Mouse (Mus musculus) midbrain, postnatal 0 days (tissue): Measurements from ENCODE around the gene Enpp3. TPM values are rescaled to one million over a fixed set of nuclear protein-coding genes. Genes with fewer than 3 reads are reported as not detected.
A peak's percentile ranks its signal among the peaks of the same experiment; 100 is the strongest.

Experiments used
- ATAC-seq: fragments of 200-750 bp; cut with Nextera tagmentation; 2 replicates; pipeline ENCODE4 v1.8.0; 2017; ENCODE audit warnings: moderate number of reproducible peaks, mild to moderate bottlenecking, moderate TSS enrichment, moderate library complexity; ENCODE audit not compliant: low FRiP score
- DNase-seq: peaks from one replicate; pipeline ENCODE4 v3.0.0-alpha.2; 2015; ENCODE audit warnings: low spot score
- H3K27ac ChIP-seq: fragments of 300-500 bp; sonication (generic); 2 replicates; pipeline ENCODE4 v1.5.1; 2014; ENCODE audit warnings: low read depth, mild to moderate bottlenecking, low read length, mixed read lengths
- H3K27me3 ChIP-seq: fragments of 300-500 bp; sonication (generic); 2 replicates; pipeline ENCODE4 v1.6.1; 2014; ENCODE audit warnings: low read length, control low read depth, mixed read lengths; ENCODE audit not compliant: insufficient read depth
- H3K36me3 ChIP-seq: fragments of 300-500 bp; sonication (generic); 2 replicates; pipeline ENCODE4 v1.6.1; 2014; ENCODE audit warnings: low read length, control low read depth, mixed read lengths; ENCODE audit not compliant: insufficient read depth
- H3K4me1 ChIP-seq: fragments of 300-500 bp; sonication (generic); 2 replicates; pipeline ENCODE4 v1.6.1; 2014; ENCODE audit warnings: mild to moderate bottlenecking, control low read depth, antibody characterized with exemption, low read length, mixed read lengths; ENCODE audit not compliant: insufficient read depth
- H3K4me2 ChIP-seq: fragments of 300-500 bp; sonication (generic); 2 replicates; pipeline ENCODE4 v1.6.1; 2014; ENCODE audit warnings: low read depth, mild to moderate bottlenecking, low read length, mixed read lengths; ENCODE audit not compliant: poor library complexity, severe bottlenecking
- H3K4me3 ChIP-seq: fragments of 300-500 bp; sonication (generic); 2 replicates; pipeline ENCODE4 v1.5.1; 2014; ENCODE audit warnings: low read depth, mild to moderate bottlenecking, low read length, moderate library complexity
- H3K9ac ChIP-seq: fragments of 300-500 bp; sonication (generic); replicated peaks from 2 replicates; pipeline ENCODE4 v1.6.1; 2014; ENCODE audit warnings: mild to moderate bottlenecking, low read length, moderate library complexity, mixed read lengths; ENCODE audit not compliant: poor library complexity, severe bottlenecking
- H3K9me3 ChIP-seq: fragments of 300-500 bp; sonication (generic); 2 replicates; pipeline ENCODE4 v1.6.1; 2016; ENCODE audit warnings: low read length, control low read depth
- CTCF ChIP-seq: IDR thresholded peaks from 2 replicates; pipeline ENCODE4 v1.5.1; 2016; ENCODE audit warnings: antibody characterized with exemption, mild to moderate bottlenecking
- WGBS: fragments of 180-500 bp; shearing (Covaris S2); extraction: QIAGEN DNeasy Blood & Tissue Kit; methylation state at CpG from one replicate; pipeline ENCODE4 v1.1.7; 2014; 5-methylcytosine and 5-hydroxymethylcytosine counted together
- polyA plus RNA-seq: library from polyadenylated mRNA; unstranded; fragments of >200 nt; fragmentation: Nextera tagmentation; extraction: Ambion mirVana; gene quantifications from 2 replicates; pipeline ENCODE4 v1.2.1, GENCODE M21; 2015
- total RNA-seq: library from RNA; depleted of rRNA; stranded (reverse); fragments of >200 nt; gene quantifications from 2 replicates; pipeline ENCODE4 v1.2.3, GENCODE M21; 2014

Gene Enpp3
- total and polyA plus RNA-seq, 2 experiments from 2014 or later = 1.2 to 1.6 TPM

DNA sequence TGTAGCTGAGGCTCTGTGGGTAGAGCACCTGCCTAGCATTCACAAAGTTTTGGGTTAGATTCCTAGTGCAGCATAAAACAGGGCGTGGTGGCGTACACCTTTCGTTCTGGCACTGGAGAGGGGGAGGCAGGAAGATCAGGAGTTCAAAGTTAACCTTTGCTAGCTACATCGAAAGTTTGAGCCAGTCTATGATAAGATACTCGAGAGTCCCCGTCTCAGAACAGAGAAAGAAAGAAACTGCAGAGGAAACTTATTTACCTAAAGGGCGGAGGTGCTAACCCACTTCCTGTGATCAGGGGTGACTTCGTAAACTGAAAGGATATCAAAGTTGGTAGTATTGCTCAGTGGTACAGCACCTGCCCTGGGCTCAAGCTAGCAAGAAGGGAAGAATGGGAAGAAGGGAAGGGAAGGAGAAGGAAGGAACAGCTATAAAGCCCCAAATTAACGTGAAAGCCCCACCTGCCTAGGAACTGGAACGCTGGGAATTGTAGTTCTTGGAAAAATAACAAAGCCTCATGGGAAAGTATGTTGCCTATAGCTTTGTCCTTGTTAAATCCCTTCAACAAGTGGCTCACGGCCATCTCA, 88.3 kb downstream of the Enpp3 start:
- TF ChIP-seq CTCF = no peak
- whole genome bisulfite sequencing = 52% methylated on average over 11 of the region's 11 CpGs
- no peak for DNase-seq
- no peak overlapping the region for H3K9ac ChIP-seq
- no peaks in the 10 kb centered on the region for H3K36me3 ChIP-seq
- no peak for ATAC-seq
- peak overlapping the region; percentile 8; the same call in 1 of the 2 replicates for H3K4me3 ChIP-seq
- H3K4me1 ChIP-seq = no peaks in the 10 kb centered on the region; the same call in none of the 2 replicates
- H3K4me2 ChIP-seq = peak overlapping the region; percentile 36; the same call in 1 of the 2 replicates
- no peaks in the 10 kb centered on the region for H3K27me3 ChIP-seq
- H3K9me3 ChIP-seq = no peaks in the 10 kb centered on the region
- no peak overlapping the region for H3K27ac ChIP-seq

DNA sequence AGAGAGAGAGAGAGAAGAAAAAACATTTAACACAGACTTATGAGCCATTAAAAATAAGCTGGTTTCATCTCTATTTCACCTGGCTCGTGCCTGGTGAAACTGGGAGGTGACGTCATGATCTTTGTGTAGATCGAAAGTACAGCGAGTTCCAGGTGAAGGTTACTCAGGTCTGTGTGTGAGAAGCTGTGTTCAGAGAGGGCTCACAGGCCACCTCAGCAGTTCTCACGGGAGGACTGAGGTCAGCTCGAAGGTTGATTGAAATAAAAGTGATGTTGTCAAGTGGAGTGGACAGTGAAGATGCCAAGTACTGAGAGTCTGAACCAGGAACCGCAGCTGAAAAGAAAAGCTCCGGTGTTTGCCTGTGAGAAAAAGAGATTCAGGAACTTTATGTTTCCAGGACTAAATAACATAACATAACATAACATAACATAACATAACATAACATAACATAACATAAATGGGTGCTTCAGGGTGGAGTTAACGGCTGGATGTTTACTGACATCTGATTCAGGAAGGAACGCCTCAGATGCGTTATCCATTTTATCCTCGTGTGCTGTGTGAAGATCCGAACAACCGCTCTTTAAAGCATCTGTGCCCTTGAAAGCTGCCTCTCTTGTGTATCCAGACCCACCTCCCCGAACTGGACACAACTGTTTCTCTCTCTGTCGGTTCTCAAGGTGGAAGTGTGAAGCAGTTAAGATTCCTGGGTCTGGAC, 88.9 kb downstream of the Enpp3 start:
- Histone ChIP-seq H3K9ac (no peak overlapping the region), H3K9me3 (no peaks in the 10 kb centered on the region), H3K36me3 (no peaks in the 10 kb centered on the region), H3K4me1 (no peaks in the 10 kb centered on the region; the same call in none of the 2 replicates), H3K27me3 (no peaks in the 10 kb centered on the region), H3K4me3 (no peak overlapping the region), H3K27ac (no peak overlapping the region), H3K4me2 (no peak overlapping the region)
- no peak for ATAC-seq
- DNase-seq = no peak
- TF ChIP-seq CTCF = no peak
- 75% methylated on average over 16 of the region's 16 CpGs for WGBS

DNA sequence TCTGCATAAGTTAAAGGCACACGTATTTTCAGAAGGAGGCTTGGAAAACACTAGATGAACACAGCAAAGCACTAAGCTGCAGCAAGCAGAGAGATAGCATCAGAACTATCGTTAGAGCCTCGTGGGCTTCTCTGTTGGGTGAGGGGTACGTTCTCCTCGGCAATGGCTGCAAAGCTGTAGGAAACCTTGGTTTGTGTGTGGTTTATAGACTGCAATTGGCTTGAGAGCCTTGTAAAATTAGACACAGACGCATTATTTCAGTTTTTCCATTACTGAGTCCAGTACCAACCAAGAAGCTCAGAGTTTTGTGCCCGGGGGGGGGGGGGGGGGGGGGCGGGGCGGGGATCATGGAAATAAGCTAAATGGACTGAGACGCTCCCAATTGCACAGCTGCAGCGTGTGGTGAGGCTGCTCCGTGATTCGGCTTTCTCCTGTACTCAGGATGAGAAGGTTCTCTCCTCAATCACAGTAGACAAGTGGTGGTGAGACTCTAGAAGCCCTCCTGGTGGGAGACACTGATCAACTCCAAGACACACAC, 99.6 kb downstream of the Enpp3 start:
- Histone ChIP-seq H3K36me3 (no peaks in the 10 kb centered on the region), H3K4me3 (no peak overlapping the region), H3K4me2 (no peak overlapping the region), H3K9ac (no peak overlapping the region), H3K4me1 (no peaks in the 10 kb centered on the region), H3K9me3 (no peaks in the 10 kb centered on the region), H3K27me3 (no peaks in the 10 kb centered on the region), H3K27ac (no peak overlapping the region)
- WGBS = 82% methylated on average over 12 of the region's 13 CpGs
- DNase-seq (no peak), ATAC-seq (no peak)
- no peak for TF ChIP-seq CTCF

DNA sequence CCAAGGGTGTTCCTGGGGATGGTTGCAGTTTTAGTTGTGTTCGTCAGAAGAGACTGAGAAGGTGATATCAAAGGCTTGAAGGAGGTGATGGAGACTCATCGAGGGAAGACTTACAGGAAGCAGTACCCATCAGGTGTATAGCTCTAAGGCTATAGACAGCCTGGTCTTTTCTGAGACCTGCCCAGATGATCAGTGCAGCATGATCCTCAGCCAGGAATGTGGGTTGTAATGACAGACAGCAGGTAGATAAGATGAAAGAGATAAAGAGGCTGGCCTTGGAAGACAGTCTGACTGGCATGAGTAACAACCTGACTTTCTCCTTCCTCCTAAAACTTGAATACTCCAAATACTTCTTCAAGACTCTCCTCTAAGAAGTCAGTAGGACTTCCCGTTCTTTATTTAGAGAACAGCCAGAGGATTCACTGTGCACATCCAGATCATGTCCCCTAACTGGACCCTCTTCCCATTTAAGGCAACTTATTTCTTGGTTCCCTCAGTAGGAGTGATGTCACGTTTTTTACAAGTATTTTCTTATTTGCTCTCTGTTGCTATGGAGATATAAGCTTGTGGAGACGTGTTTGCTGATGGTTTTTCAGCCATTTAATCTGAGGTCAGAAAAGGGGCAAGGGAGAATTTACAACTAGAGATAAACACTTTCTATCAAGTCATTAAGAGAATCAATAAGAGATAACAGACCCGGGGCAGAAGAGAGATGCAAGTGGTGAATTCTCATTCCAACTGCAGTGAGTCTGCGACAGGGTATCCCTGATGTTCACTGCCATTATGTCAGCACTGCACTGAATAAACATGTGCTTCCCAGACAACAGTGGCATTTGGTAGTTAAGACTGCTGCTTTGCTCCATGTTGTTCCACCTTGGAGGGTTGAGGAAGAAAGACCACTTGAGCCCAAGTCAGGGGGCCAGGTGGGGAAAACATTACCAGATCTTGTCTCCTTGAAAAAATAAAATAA, 101.1 kb downstream of the Enpp3 start:
- Histone ChIP-seq H3K9ac (no peak overlapping the region), H3K4me1 (no peaks in the 10 kb centered on the region), H3K27ac (no peak overlapping the region), H3K27me3 (no peaks in the 10 kb centered on the region), H3K4me3 (no peak overlapping the region), H3K9me3 (no peaks in the 10 kb centered on the region), H3K36me3 (no peaks in the 10 kb centered on the region), H3K4me2 (no peak overlapping the region)
- WGBS = 68% methylated on average over 7 of the region's 7 CpGs
- 0 out of 2 replicates have a peak, but pooled peaks have one; percentile 41 for ATAC-seq
- no peak for DNase-seq
- TF ChIP-seq CTCF = no peak

DNA sequence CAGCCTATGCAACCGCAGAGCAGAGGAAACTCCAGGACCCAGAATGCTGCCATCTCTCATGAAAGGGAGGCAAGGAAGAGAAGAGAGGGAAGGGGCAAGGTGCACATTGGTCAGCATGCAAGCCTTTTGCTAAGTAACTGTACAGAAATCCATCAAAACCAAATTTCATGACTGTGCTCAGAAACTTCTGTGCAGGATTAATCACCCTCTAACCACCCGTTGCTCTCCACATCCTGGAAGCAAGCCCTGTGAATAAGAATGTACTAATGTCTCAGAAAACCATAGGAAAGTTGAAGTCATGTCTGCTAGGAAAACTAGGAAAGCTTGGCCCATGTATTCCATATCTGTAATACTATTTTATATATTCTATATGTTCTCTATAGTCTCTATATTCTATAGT, 103.5 kb downstream of the Enpp3 start:
- Histone ChIP-seq H3K36me3 (no peaks in the 10 kb centered on the region), H3K4me1 (no peaks in the 10 kb centered on the region), H3K4me2 (no peak overlapping the region), H3K27ac (no peak overlapping the region), H3K9ac (no peak overlapping the region), H3K9me3 (no peaks in the 10 kb centered on the region), H3K4me3 (no peak overlapping the region), H3K27me3 (no peaks in the 10 kb centered on the region)
- DNase-seq (no peak), ATAC-seq (no peak)
- TF ChIP-seq CTCF = no peak
- 81% methylated on average over 2 of the region's 2 CpGs for WGBS
